Mouse (Mus musculus) testis, adult 2 months (tissue): ENCODE results near the gene Rapgef5. TPM values are rescaled to one million over a fixed set of nuclear protein-coding genes. Genes with fewer than 3 reads are reported as not detected.
A peak's percentile ranks its signal among the peaks of the same experiment; 100 is the strongest.

ENCODE experiments used
- H3K27ac ChIP-seq: fragments of 200-500 bp; 2 replicates; pipeline ENCODE4 v1.5.1; 2012; ENCODE audit warnings: low read depth, low read length; ENCODE audit not compliant: control insufficient read depth, insufficient read depth
- H3K27me3 ChIP-seq: fragments of 200-500 bp; 2 replicates; pipeline ENCODE4 v1.6.1; 2012; ENCODE audit warnings: mild to moderate bottlenecking, low read length, moderate library complexity; ENCODE audit not compliant: control insufficient read depth, insufficient read depth
- H3K36me3 ChIP-seq: fragments of 200-500 bp; 2 replicates; pipeline ENCODE4 v1.6.1; 2012; ENCODE audit warnings: mild to moderate bottlenecking, low read length; ENCODE audit not compliant: control insufficient read depth, insufficient read depth
- H3K4me1 ChIP-seq: fragments of 200-500 bp; 2 replicates; pipeline ENCODE4 v1.6.1; 2012; ENCODE audit warnings: low read length; ENCODE audit not compliant: control insufficient read depth, insufficient read depth
- H3K4me3 ChIP-seq: fragments of 200-500 bp; 2 replicates; pipeline ENCODE4 v1.5.1; 2012; ENCODE audit warnings: low read depth, mild to moderate bottlenecking, low read length, moderate library complexity, mixed read lengths; ENCODE audit not compliant: control insufficient read depth
- CTCF ChIP-seq: fragments of 200-500 bp; IDR thresholded peaks from 2 replicates; pipeline ENCODE4 v1.5.1; 2012; ENCODE audit warnings: low read depth, mild to moderate bottlenecking, inconsistent platforms, low read length, moderate library complexity; ENCODE audit not compliant: control insufficient read depth, insufficient read depth, insufficient replicate concordance
- POLR2A ChIP-seq: fragments of 200-500 bp; IDR thresholded peaks from 2 replicates; pipeline ENCODE4 v1.6.1; 2012; ENCODE audit warnings: low read depth, mild to moderate bottlenecking, inconsistent platforms, low read length, moderate library complexity; ENCODE audit not compliant: control insufficient read depth
- polyA plus RNA-seq: library from polyadenylated mRNA; depleted of rRNA; stranded (reverse); fragments of >200 nt; gene quantifications from 2 replicates; pipeline ENCODE4 v1.2.3, GENCODE M21; 2012

Gene Rapgef5
- polyA plus RNA-seq, 1 experiment: 5.8 TPM

DNA sequence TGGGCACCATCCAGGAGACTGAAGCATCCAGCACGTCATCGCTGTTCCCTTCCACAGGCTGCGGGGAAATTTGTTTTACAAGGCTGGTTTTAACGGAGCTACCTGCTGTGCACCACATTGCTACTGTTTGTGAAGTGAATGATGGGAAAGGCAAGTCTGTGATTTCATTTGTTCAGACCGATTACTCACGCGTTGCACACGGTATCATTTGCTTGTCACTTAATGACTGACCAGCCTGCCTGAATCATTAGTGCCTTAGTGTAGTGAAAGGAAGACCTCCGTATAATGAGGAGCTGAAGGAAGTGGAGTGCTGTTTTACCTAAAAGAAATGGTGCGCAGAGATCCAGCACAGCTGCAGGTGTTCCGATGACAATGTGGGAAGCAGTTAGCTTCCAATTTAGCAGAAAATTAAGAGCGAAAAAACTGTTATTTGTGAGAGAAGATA lies 289.8 kb downstream of the Rapgef5 start:
- Histone ChIP-seq H3K4me1 (peaks cover 9% of the 10 kb centered on the region), H3K27ac (no peak overlapping the region), H3K4me3 (no peak overlapping the region), H3K36me3 (no peaks in the 10 kb centered on the region), H3K27me3 (no peaks in the 10 kb centered on the region)
- TF ChIP-seq CTCF (no peak), POLR2A (no peak)

DNA sequence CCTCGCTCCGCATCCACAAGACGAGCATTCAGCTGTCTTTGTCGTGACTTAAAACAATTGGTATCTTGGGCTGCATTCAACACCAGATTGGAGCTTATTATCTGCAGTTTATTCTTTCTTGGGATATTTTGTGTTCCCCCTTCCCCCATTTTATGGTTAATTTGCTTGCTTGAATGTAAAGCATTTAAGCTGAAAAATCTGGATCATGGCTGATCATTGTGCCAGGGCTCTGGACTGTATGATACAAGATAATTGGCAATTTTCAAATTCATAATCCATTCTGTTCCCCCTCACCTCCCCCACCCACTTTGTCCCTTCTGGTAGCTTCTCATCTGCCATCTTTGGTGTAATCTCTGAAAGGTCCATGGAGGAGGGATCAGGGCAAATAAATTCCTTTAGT lies 290.2 kb downstream of the Rapgef5 start:
- Histone ChIP-seq H3K36me3 (no peaks in the 10 kb centered on the region), H3K4me1 (peaks cover 9% of the 10 kb centered on the region), H3K4me3 (no peak overlapping the region), H3K27ac (no peak overlapping the region), H3K27me3 (no peaks in the 10 kb centered on the region)
- TF ChIP-seq POLR2A: no peak
- no peak for TF ChIP-seq CTCF

DNA sequence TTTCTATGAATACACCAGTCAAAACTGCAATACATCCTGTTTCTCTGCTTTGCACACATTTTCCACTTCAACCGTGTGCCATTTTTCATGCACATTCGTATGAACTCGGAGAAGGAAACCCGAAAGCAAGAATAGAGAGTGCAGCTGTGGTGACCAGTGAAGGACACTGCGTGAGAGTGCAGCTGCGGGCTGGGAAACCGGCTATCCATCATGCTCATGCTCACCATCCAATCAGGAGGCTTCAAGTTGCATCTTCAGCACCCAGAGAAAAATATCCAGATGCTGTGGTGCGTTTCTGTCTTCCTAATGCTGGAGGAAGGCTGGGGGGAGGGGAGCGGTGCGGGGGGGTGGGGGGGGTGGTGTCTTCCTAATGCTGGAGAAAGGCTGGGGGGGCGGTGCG lies 291.4 kb downstream of the Rapgef5 start:
- no peaks in the 10 kb centered on the region for H3K36me3 ChIP-seq
- no peaks in the 10 kb centered on the region for H3K27me3 ChIP-seq
- no peak overlapping the region for H3K27ac ChIP-seq
- H3K4me3 ChIP-seq: no peak overlapping the region
- TF ChIP-seq POLR2A (no peak), CTCF (no peak)
- H3K4me1 ChIP-seq: peaks cover 9% of the 10 kb centered on the region

DNA sequence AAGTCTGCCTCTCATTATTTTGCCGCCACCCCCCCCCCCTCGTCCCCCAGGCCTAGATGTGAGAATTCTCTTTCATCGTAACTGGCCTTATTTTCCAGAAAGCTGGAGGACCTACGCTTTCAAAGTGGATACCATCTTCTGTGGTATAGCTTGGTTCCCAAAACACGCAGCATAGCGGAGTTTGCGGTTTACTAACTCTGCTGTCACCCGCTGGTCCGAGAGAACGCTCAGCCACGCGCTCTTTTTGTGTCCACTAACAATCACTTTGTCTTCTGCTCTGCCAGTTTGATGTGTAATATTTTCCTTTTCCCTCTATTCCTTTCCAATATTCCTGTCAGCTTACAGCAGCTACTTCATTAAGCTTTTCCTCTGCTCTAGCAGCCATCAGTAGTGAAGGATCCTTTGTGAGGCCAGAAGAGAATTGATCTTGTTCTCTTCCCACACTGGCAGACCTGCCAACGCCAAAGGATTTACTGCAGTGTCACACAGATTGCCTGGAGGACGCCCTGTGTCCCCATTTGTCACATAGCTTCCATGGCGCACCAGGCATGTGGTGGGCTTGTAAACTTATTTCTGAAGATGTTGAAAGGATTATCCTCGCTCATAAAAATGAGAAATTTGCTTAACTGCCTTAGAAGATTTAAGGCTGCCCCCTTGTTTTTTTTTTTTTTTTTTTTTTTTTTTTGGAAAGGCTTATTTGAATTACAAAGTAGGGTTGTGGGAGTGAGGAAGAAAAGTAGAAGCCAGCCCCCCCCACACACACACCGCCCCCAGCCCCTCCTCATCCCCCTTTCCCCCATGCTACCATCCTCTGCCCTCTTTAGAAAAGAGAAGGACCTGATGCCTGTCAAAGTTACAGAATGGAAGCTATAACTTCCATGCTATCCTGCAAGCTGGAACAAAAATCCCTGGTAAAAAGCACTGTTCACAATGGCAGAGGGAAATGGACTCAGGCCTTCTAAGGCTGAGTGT lies 292.4 kb downstream of the Rapgef5 start:
- peaks cover 9% of the 10 kb centered on the region for H3K4me1 ChIP-seq
- no peaks in the 10 kb centered on the region for H3K27me3 ChIP-seq
- TF ChIP-seq POLR2A (no peak), CTCF (no peak)
- H3K27ac ChIP-seq: no peak overlapping the region
- H3K36me3 ChIP-seq: no peaks in the 10 kb centered on the region
- peak overlapping the region; percentile 8; the same call in 1 of the 2 replicates for H3K4me3 ChIP-seq
